Mouse (Mus musculus) bone marrow macrophage, adult 2 months (primary cell): ENCODE data around the gene Hacl1.

Source experiments
- CTCF ChIP-seq: IDR thresholded peaks from 2 replicates; pipeline ENCODE4 v1.5.1; 2012; ENCODE audit warnings: low read depth, mild to moderate bottlenecking, low read length, moderate library complexity
- POLR2A ChIP-seq: IDR thresholded peaks from 2 replicates; pipeline ENCODE4 v1.6.1; 2012; ENCODE audit warnings: mild to moderate bottlenecking, low read depth, low read length, borderline replicate concordance

DNA sequence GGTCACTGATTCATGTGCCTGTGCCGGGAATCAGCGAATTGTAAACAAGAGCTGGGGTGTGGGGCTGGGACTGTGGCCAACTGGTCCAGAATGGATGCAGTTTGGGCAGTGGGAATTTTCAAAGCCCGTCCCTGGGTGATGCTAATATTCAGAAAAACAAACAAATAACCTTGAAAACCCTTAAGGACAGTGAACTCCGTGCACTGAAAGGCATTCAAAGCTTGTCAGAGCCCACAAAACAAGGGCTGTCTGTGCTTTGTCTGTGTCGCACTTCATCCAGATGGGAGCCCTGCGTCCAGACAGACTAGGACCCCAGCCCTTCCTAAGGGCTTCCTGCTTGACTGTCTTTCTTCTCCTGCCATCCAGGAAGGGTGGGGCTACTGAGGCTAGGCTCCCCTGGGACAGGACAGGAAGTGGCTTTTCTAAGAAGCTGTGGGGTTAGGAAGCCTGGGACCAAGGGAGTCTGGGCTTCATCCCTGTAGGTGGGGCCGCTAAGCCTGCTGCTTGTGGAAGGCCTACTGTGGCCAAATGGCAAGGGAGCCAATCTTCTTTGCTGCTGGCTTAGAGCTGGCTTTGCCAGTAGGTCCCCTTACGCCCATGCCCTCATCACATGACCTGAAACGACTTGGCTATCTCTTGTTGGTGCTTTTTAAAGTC is 21.6 kb upstream of the Hacl1 start:
- TF ChIP-seq POLR2A, result no peak
- TF ChIP-seq CTCF, result no peak
